Mouse (Mus musculus) splenic B cell, adult 2 months (primary cell): ENCODE measurements around the gene Ltbp1.

Experiments used
- DNase-seq: peaks from one replicate; pipeline ENCODE4 v3.0.0-alpha.2; 2011; ENCODE audit warnings: low read depth, low spot score
- H3K27me3 ChIP-seq: 2 replicates; pipeline ENCODE4 v1.6.1; 2012; ENCODE audit warnings: mild to moderate bottlenecking, low read length, moderate library complexity, mixed read lengths; ENCODE audit not compliant: control insufficient read depth, poor library complexity, insufficient read depth, severe bottlenecking
- H3K36me3 ChIP-seq: 2 replicates; pipeline ENCODE4 v1.6.1; 2012; ENCODE audit warnings: mild to moderate bottlenecking, low read length, moderate library complexity, mixed read lengths; ENCODE audit not compliant: control insufficient read depth, poor library complexity, insufficient read depth, severe bottlenecking

The Ltbp1 gene

GRCm38 (mm10) chr17:75177920-75178867, 172.8 kb downstream of the Ltbp1 start:
- DNase-seq = peak; percentile 18
- H3K36me3 ChIP-seq = no peaks in the 10 kb centered on the region
- H3K27me3 ChIP-seq = no peaks in the 10 kb centered on the region

- no peaks in the 10 kb centered on the region for H3K27me3 ChIP-seq
- no peak for DNase-seq
- H3K36me3 ChIP-seq = no peaks in the 10 kb centered on the region
These were observed 173.6 kb downstream of the Ltbp1 start for GRCm38 (mm10) chr17:75179001-75179400.

- H3K36me3 ChIP-seq = no peaks in the 10 kb centered on the region
- DNase-seq = no peak
- no peaks in the 10 kb centered on the region for H3K27me3 ChIP-seq
These were observed 174.9 kb downstream of the Ltbp1 start for GRCm38 (mm10) chr17:75180301-75180700.

GRCm38 (mm10) chr17:75180956-75181588, 175.7 kb downstream of the Ltbp1 start:
- Histone ChIP-seq H3K36me3 (no peaks in the 10 kb centered on the region), H3K27me3 (no peaks in the 10 kb centered on the region)
- no peak for DNase-seq

GRCm38 (mm10) chr17:75182319-75183001, 177.1 kb downstream of the Ltbp1 start:
- no peaks in the 10 kb centered on the region for H3K27me3 ChIP-seq
- DNase-seq = no peak

GRCm38 (mm10) chr17:75186732-75187509, 181.6 kb downstream of the Ltbp1 start:
- Histone ChIP-seq H3K36me3 (no peaks in the 10 kb centered on the region), H3K27me3 (no peaks in the 10 kb centered on the region)
- no peak for DNase-seq

More at GRCm38 (mm10) chr17:75182319-75183001, 177.1 kb downstream of the Ltbp1 start:
- H3K36me3 ChIP-seq = no peaks in the 10 kb centered on the region

GRCm38 (mm10) chr17:75196952-75197351, 191.6 kb downstream of the Ltbp1 start:
- H3K27me3 ChIP-seq = no peaks in the 10 kb centered on the region
- no peaks in the 10 kb centered on the region for H3K36me3 ChIP-seq
- DNase-seq = no peak

GRCm38 (mm10) chr17:75198767-75199166, 193.4 kb downstream of the Ltbp1 start:
- DNase-seq = no peak
- H3K27me3 ChIP-seq = no peaks in the 10 kb centered on the region
- H3K36me3 ChIP-seq = no peaks in the 10 kb centered on the region

GRCm38 (mm10) chr17:75199694-75200093, 194.3 kb downstream of the Ltbp1 start:
- DNase-seq = no peak
- no peaks in the 10 kb centered on the region for H3K36me3 ChIP-seq
- H3K27me3 ChIP-seq = no peaks in the 10 kb centered on the region

- DNase-seq = no peak
- Histone ChIP-seq H3K27me3 (no peaks in the 10 kb centered on the region), H3K36me3 (no peaks in the 10 kb centered on the region)
These were observed 196.9 kb downstream of the Ltbp1 start for GRCm38 (mm10) chr17:75202314-75202713.

- no peaks in the 10 kb centered on the region for H3K36me3 ChIP-seq
- DNase-seq = no peak
- no peaks in the 10 kb centered on the region for H3K27me3 ChIP-seq
These were observed 198.7 kb downstream of the Ltbp1 start for GRCm38 (mm10) chr17:75204065-75204464.

- Histone ChIP-seq H3K36me3 (no peaks in the 10 kb centered on the region), H3K27me3 (no peaks in the 10 kb centered on the region)
- DNase-seq = no peak
These were observed 200.9 kb downstream of the Ltbp1 start for GRCm38 (mm10) chr17:75206281-75206680.

GRCm38 (mm10) chr17:75208164-75208698, 202.9 kb downstream of the Ltbp1 start:
- Histone ChIP-seq H3K27me3 (no peaks in the 10 kb centered on the region), H3K36me3 (no peaks in the 10 kb centered on the region)
- DNase-seq = no peak

GRCm38 (mm10) chr17:75210526-75210925, 205.2 kb downstream of the Ltbp1 start:
- no peaks in the 10 kb centered on the region for H3K36me3 ChIP-seq
- DNase-seq = no peak
- no peaks in the 10 kb centered on the region for H3K27me3 ChIP-seq
